Mouse (Mus musculus) forebrain, embryonic 13.5 days (tissue): Measurements from ENCODE around the gene Cdk6. TPM values are rescaled to one million over a fixed set of nuclear protein-coding genes. Genes with fewer than 3 reads are reported as not detected.

Experiments used
- ATAC-seq: fragments of 200-750 bp; cut with Nextera tagmentation; 2 replicates; pipeline ENCODE4 v1.8.0; 2017
- H3K27ac ChIP-seq: fragments of 300-500 bp; sonication (generic); 2 replicates; pipeline ENCODE4 v1.5.1; 2015; ENCODE audit warnings: inconsistent platforms, mild to moderate bottlenecking, moderate library complexity
- H3K27me3 ChIP-seq: fragments of 300-500 bp; sonication (generic); 2 replicates; pipeline ENCODE4 v1.6.1; 2015; ENCODE audit warnings: mild to moderate bottlenecking, inconsistent platforms
- H3K36me3 ChIP-seq: fragments of 300-500 bp; sonication (generic); 2 replicates; pipeline ENCODE4 v1.6.1; 2015; ENCODE audit warnings: mild to moderate bottlenecking, inconsistent platforms; ENCODE audit not compliant: poor library complexity, severe bottlenecking
- H3K4me1 ChIP-seq: fragments of 300-500 bp; sonication (generic); 2 replicates; pipeline ENCODE4 v1.6.1; 2015; ENCODE audit warnings: inconsistent platforms
- H3K4me2 ChIP-seq: fragments of 300-500 bp; sonication (generic); 2 replicates; pipeline ENCODE4 v1.6.1; 2015; ENCODE audit warnings: inconsistent platforms, mild to moderate bottlenecking, moderate library complexity
- H3K4me3 ChIP-seq: fragments of 300-500 bp; sonication (generic); 2 replicates; pipeline ENCODE4 v1.5.1; 2015; ENCODE audit warnings: mild to moderate bottlenecking, inconsistent platforms
- H3K9ac ChIP-seq: fragments of 300-500 bp; sonication (generic); 2 replicates; pipeline ENCODE4 v1.6.1; 2015; ENCODE audit warnings: mild to moderate bottlenecking, inconsistent platforms
- H3K9me3 ChIP-seq: fragments of 300-500 bp; sonication (generic); replicated peaks from 2 replicates; pipeline ENCODE4 v1.6.1; 2016; ENCODE audit warnings: inconsistent platforms
- WGBS: fragments of 180-500 bp; shearing (Covaris S2); methylation state at CpG from one replicate; pipeline ENCODE4 v1.1.7; 2015; 5-methylcytosine and 5-hydroxymethylcytosine counted together
- polyA plus RNA-seq: library from polyadenylated mRNA; unstranded; fragments of >200 nt; fragmentation: Nextera tagmentation; extraction: Ambion mirVana; gene quantifications from 2 replicates; pipeline ENCODE4 v1.2.1, GENCODE M21; 2015

Cdk6 gene
- polyA plus RNA-seq, 1 experiment from 2014 or later, result 34.4 TPM

DNA sequence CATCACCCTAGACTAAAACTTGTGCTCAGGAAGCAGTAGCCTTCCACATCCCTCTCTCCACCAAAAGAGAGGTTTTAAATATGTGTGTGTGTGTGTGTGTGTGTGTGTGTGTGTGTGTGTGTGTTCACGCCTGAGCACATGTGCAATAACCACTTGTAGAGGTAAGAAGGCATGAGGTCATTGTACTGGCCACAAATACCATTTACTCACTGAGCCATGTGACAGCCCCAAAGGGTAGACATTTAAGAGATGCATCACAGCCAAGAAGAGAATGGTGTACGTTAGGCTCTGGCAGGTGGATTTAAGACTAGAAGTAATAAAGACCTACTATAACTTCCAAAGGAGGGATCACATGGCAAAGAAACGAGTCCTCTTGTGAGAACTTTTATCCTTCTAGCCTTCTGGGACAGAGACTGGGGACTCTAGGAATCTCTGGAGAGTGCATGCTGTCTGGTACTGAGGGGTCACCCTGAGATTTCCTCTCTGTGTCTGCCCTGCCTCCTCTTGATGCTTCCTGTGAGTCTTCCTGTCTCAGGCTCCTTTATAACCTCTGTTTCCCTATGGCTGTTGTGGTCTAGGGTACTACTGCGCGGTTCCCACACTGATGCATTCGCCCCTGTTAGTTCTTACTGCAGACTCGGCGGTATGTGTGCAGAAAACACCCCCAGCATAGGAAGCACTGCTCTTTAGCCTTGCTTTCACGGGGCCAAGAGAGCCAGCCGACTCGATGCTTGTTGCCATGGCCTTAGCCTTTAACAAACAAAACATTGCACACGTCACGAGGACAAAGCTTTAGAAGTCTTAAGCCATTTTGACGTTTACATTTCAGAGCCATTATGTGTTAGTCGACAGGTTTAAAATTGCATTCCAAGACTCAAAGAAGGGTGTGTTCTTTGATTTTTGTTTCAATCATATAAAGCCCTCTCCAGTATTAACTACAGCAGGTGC lies 22.0 kb downstream of the Cdk6 start:
- Histone ChIP-seq H3K27ac (no peak overlapping the region), H3K27me3 (no peaks in the 10 kb centered on the region), H3K4me1 (no peaks in the 10 kb centered on the region), H3K9ac (no peak overlapping the region), H3K36me3 (no peaks in the 10 kb centered on the region), H3K4me2 (no peak overlapping the region), H3K9me3 (no peaks in the 10 kb centered on the region), H3K4me3 (no peak overlapping the region)
- WGBS, result 73% methylated on average over 15 of the region's 15 CpGs
- ATAC-seq, result no peak

DNA sequence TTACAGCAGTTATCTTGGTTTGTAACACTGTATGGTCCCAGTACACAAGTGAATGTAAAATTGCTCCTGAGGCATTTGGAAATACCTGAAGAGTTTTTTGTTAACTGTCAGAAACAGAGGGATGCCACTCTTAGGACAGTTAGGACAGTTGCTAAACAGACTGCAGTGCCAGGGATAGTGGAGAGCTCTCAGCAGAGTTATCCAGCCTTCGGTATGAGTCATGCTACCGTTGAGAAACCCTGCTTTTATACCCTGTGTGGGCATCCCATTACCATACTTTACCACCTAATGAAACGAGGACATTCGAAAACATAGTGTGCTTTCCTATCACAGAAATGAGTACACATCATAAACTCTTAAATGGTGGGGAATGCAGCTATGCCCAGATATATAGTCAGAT lies 25.8 kb downstream of the Cdk6 start:
- 93% methylated on average over 4 of the region's 4 CpGs for whole genome bisulfite sequencing

GRCm38 (mm10) chr5:3369317-3369716 lies 28.0 kb downstream of the Cdk6 start:
- Histone ChIP-seq H3K4me1 (no peaks in the 10 kb centered on the region), H3K9me3 (no peaks in the 10 kb centered on the region), H3K27ac (no peak overlapping the region), H3K36me3 (no peaks in the 10 kb centered on the region), H3K4me2 (no peak overlapping the region), H3K9ac (no peak overlapping the region), H3K27me3 (no peaks in the 10 kb centered on the region), H3K4me3 (no peak overlapping the region)
- 78% methylated on average over 6 of the region's 6 CpGs for WGBS
- ATAC-seq, result no peak

More for the DNA sequence above, 25.8 kb downstream of the Cdk6 start:
- no peaks in the 10 kb centered on the region for H3K36me3 ChIP-seq
- no peaks in the 10 kb centered on the region for H3K4me1 ChIP-seq
- H3K4me3 ChIP-seq, result no peak overlapping the region
- no peaks in the 10 kb centered on the region for H3K27me3 ChIP-seq
- H3K9me3 ChIP-seq, result no peaks in the 10 kb centered on the region
- H3K4me2 ChIP-seq, result no peak overlapping the region
- no peak for ATAC-seq
- H3K27ac ChIP-seq, result no peak overlapping the region
- H3K9ac ChIP-seq, result no peak overlapping the region

GRCm38 (mm10) chr5:3371212-3371611 lies 29.9 kb downstream of the Cdk6 start:
- Histone ChIP-seq H3K9ac (no peak overlapping the region), H3K4me3 (no peak overlapping the region), H3K9me3 (no peaks in the 10 kb centered on the region), H3K4me1 (no peaks in the 10 kb centered on the region), H3K27me3 (no peaks in the 10 kb centered on the region), H3K36me3 (no peaks in the 10 kb centered on the region), H3K27ac (no peak overlapping the region), H3K4me2 (no peak overlapping the region)
- 94% methylated on average over 2 of the region's 2 CpGs for WGBS
- ATAC-seq, result no peak

DNA sequence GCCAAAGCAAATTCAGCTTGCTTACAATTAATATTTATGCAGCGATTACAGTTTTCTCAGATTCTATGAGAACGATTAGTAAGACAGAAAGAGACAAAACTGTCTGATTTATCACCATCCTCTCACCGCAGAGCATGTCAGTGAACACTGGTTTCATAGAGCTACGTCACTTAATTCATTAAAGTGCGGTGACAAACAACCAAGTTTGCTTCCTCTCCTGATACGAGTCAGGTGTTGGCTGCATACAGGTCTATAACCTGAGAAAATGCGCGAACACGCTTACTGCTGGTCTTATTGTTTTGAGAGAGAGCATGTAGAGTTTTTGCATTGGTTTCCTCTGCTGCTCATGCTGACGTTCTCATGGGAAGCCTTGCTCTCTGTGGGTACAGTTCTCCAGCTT lies 31.9 kb downstream of the Cdk6 start:
- H3K9me3 ChIP-seq, result no peaks in the 10 kb centered on the region
- H3K36me3 ChIP-seq, result no peaks in the 10 kb centered on the region
- H3K4me2 ChIP-seq, result no peak overlapping the region
- H3K4me1 ChIP-seq, result no peaks in the 10 kb centered on the region
- no peaks in the 10 kb centered on the region for H3K27me3 ChIP-seq
- no peak for ATAC-seq
- H3K9ac ChIP-seq, result no peak overlapping the region
- H3K27ac ChIP-seq, result no peak overlapping the region
- H3K4me3 ChIP-seq, result no peak overlapping the region
- 95% methylated on average over 10 of the region's 10 CpGs for WGBS

GRCm38 (mm10) chr5:3374763-3375162 lies 33.5 kb downstream of the Cdk6 start:
- H3K9me3 ChIP-seq, result no peaks in the 10 kb centered on the region
- H3K4me1 ChIP-seq, result 0 out of 2 replicates have a peak, but pooled peaks cover 7% of the 10 kb centered on the region
- no peak overlapping the region for H3K4me2 ChIP-seq
- H3K4me3 ChIP-seq, result no peak overlapping the region
- no peak overlapping the region for H3K9ac ChIP-seq
- whole genome bisulfite sequencing, result 93% methylated on average over 10 of the region's 10 CpGs
- no peak for ATAC-seq
- H3K27ac ChIP-seq, result no peak overlapping the region
- H3K27me3 ChIP-seq, result no peaks in the 10 kb centered on the region
- no peaks in the 10 kb centered on the region for H3K36me3 ChIP-seq

- WGBS, result 92% methylated on average over 2 of the region's 2 CpGs
- H3K27me3 ChIP-seq, result no peaks in the 10 kb centered on the region
These were observed 34.9 kb downstream of the Cdk6 start for GRCm38 (mm10) chr5:3376167-3376566.

DNA sequence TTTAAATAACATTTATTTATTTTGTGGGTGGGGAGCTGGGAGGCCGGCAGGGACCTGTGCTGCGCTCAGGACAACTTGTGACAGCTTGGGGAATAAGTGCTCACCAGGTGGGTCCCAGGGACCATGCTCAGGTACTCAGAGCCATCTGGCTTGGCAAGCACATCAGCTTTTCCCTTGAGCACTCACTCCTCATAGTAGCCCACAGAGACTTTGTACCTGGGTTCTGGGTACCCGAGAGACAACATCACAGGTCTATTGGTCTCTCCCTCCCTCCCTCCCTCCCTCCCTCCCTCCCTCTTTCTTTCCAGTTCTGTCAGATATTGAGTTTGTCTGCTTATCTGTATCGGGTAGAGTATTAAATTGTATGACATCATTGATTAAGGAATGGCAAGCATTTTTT lies 38.0 kb downstream of the Cdk6 start:
- Histone ChIP-seq H3K27ac (no peak overlapping the region), H3K27me3 (no peaks in the 10 kb centered on the region)

More at GRCm38 (mm10) chr5:3376167-3376566, 34.9 kb downstream of the Cdk6 start:
- H3K4me3 ChIP-seq, result no peak overlapping the region
- H3K4me1 ChIP-seq, result 0 out of 2 replicates have a peak, but pooled peaks cover 7% of the 10 kb centered on the region
- H3K36me3 ChIP-seq, result no peaks in the 10 kb centered on the region
- ATAC-seq, result no peak
- H3K9ac ChIP-seq, result no peak overlapping the region
- H3K4me2 ChIP-seq, result no peak overlapping the region
- no peak overlapping the region for H3K27ac ChIP-seq
- no peaks in the 10 kb centered on the region for H3K9me3 ChIP-seq

GRCm38 (mm10) chr5:3380692-3381233 lies 39.5 kb downstream of the Cdk6 start:
- H3K4me2 ChIP-seq, result no peak overlapping the region
- no peak overlapping the region for H3K9ac ChIP-seq
- no peak overlapping the region for H3K4me3 ChIP-seq
- peaks cover 11% of the 10 kb centered on the region; the same call in 1 of the 2 replicates for H3K4me1 ChIP-seq
- ATAC-seq, result no peak
- no peak overlapping the region for H3K27ac ChIP-seq
- H3K9me3 ChIP-seq, result no peaks in the 10 kb centered on the region
- H3K36me3 ChIP-seq, result no peaks in the 10 kb centered on the region
- 89% methylated on average over 9 of the region's 9 CpGs for WGBS
- H3K27me3 ChIP-seq, result no peaks in the 10 kb centered on the region

More for the DNA sequence above, 38.0 kb downstream of the Cdk6 start:
- Histone ChIP-seq H3K9me3 (no peaks in the 10 kb centered on the region), H3K36me3 (no peaks in the 10 kb centered on the region), H3K9ac (no peak overlapping the region), H3K4me1 (peaks cover 11% of the 10 kb centered on the region; the same call in 1 of the 2 replicates), H3K4me2 (no peak overlapping the region), H3K4me3 (no peak overlapping the region)
- ATAC-seq, result 0 out of 2 replicates have a peak, but pooled peaks have one; percentile 30
- 71% methylated on average over 4 of the region's 4 CpGs for WGBS

DNA sequence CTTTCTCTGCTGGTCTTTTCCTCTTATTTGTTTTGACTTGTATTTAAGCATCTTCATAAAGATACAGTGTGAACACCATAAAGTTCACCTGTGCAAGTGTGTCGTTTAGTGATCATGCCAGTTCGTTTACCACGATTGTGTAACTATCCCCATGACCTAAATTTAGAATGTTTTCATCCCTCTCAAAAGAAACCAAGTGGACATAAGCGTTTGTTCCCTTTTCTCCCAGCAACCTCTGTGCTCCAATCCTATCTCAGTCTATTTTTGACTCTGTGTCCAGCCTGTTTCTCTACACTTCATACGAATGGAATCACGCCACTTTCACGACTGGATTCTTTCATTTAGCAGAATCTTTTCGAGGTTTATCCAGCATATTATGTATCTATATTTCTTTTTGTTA lies 40.5 kb downstream of the Cdk6 start:
- no peaks in the 10 kb centered on the region for H3K36me3 ChIP-seq
- H3K9me3 ChIP-seq, result no peaks in the 10 kb centered on the region
- H3K4me3 ChIP-seq, result no peak overlapping the region
- peaks cover 16% of the 10 kb centered on the region; the same call in 1 of the 2 replicates for H3K4me1 ChIP-seq
- no peak for ATAC-seq
- no peak overlapping the region for H3K27ac ChIP-seq
- no peaks in the 10 kb centered on the region for H3K27me3 ChIP-seq
- H3K4me2 ChIP-seq, result no peak overlapping the region
- 91% methylated on average over 8 of the region's 8 CpGs for WGBS
- no peak overlapping the region for H3K9ac ChIP-seq

DNA sequence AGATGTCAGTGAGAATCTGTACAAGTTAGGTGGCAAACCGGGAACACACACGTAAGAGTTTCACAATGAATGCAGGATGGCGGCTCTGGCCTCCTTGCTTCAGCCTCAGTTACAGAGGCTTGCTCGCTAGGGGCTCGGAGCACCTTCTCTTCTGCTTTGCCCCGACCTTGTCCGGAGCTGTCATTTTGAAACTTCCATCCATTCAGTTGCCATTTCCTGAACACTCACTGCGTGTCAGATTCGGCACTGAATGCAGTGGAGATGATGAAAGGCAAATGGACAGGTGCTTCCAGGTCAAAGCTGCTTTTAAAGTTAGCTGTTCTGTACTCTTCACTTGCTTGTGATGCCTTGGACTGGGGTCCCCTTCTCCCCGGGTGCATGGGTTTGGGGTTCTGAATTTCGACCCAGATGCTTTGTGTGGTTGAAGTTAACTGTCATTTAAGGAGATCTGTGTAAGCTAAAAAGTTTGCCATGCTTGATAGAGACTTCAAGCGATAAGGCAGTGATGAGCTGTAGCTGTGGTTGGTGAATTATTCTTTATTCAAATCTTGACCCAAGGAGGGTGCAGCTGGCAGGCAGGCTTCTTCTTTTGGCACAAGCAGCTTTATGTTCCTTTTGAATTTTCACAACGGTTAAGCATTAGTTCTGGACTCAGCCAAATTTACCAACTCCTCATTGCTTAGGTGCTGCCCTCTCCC lies 41.2 kb downstream of the Cdk6 start:
- no peaks in the 10 kb centered on the region for H3K36me3 ChIP-seq
- peaks cover 18% of the 10 kb centered on the region; the same call in 1 of the 2 replicates for H3K4me1 ChIP-seq
- no peaks in the 10 kb centered on the region for H3K27me3 ChIP-seq
- H3K27ac ChIP-seq, result no peak overlapping the region
- H3K9me3 ChIP-seq, result no peaks in the 10 kb centered on the region
- H3K9ac ChIP-seq, result no peak overlapping the region
- H3K4me3 ChIP-seq, result no peak overlapping the region
- no peak for ATAC-seq
- WGBS, result 85% methylated on average over 13 of the region's 13 CpGs
- no peak overlapping the region for H3K4me2 ChIP-seq

DNA sequence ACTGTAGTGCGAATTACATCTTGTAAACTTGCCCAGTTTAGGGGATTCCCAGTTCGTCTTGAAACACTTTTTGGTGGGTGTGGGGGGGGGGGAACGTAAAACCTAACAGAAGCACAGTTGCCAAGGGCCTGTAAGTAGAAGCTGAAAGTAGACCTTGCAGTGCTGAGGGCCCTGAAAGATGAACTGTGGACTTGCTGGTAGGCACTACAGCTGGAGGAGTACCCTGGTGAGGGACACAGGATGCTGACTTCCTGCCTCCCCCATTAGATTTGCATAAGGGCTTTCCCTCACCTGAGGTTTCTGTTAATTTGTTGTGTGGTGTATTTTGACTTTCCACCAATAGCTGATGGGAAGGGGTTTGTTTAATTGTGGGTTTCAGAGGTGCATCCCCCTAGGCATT lies 42.3 kb downstream of the Cdk6 start:
- 88% methylated on average over 3 of the region's 3 CpGs for WGBS
- H3K4me1 ChIP-seq, result peaks cover 18% of the 10 kb centered on the region; the same call in 1 of the 2 replicates
- no peak overlapping the region for H3K4me3 ChIP-seq
- no peak for ATAC-seq
- no peaks in the 10 kb centered on the region for H3K36me3 ChIP-seq
- H3K27ac ChIP-seq, result no peak overlapping the region
- no peak overlapping the region for H3K4me2 ChIP-seq
- H3K9ac ChIP-seq, result no peak overlapping the region
- H3K9me3 ChIP-seq, result no peaks in the 10 kb centered on the region
- H3K27me3 ChIP-seq, result no peaks in the 10 kb centered on the region
